Mouse (Mus musculus): Measurements from ENCODE around the gene Dguok.

DNA sequence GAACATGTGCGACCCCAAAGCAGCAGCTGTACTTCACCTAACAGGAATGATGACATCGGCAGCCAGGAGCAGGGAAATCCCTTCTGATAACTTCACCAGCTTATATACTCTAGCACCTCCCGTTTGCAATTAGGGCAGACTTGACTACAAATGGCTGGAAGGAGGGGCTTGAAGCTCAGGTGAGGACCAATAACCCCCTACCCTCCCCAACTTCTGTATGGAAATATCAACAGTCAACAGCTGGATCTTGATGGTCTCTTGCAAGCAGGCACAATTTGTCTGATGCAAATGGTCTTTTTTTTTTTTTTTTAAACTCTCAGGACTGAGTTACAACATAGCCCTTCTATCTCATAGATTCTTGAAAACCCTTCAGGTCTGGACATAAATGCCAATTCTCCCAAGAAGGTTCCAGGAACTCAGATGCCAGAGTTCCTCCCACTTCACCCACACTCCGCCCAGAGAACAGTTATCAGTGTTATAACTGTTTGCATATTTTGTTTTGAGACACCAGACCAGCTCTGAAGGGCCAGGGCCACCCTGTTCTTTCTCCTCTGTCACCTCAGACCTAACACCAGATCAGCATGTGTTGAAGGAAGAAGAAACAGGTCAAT, 47.6 kb downstream of the Dguok start, which contains the start of gene Tet3:
- TF ChIP-seq CTCF (IDR thresholded peaks at IDR 0.05; ENCODE audit: extremely low read depth, insufficient read depth, low read length) (no peak), POLR2A (IDR thresholded peaks at IDR 0.05; ENCODE audit: extremely low read depth, insufficient read depth, low read length) (no peak)

Measured in cortical plate, adult 2 months (tissue).